Mouse (Mus musculus) thymus, postnatal 25 days (tissue): ENCODE measurements around the gene Cyp2a4.
"Not testable (repeated sequence)": the region's sequence is repeated elsewhere in the genome, so short reads cannot be mapped to it uniquely, and the experiment has no call there.

ENCODE experiments used
- DNase-seq: peaks from one replicate; pipeline ENCODE4 v3.0.0; 2022

The Cyp2a4 gene

GRCm38 (mm10) chr7:26306926-26307325 is at the start of gene Cyp2a4:
Gene Cyp2a4, plus strand, starts transcription at chr7:26307169.
- not testable (repeated sequence) for DNase-seq

- DNase-seq = not testable (repeated sequence)
These were observed 46.9 kb upstream of the Cyp2a4 start, which contains the start of gene Vmn1r184 for GRCm38 (mm10) chr7:26260034-26260433. Gene Vmn1r184, plus strand, starts transcription at chr7:26260334.

GRCm38 (mm10) chr7:26303429-26304166 is 3.4 kb upstream of the Cyp2a4 start:
- not testable (repeated sequence) for DNase-seq

GRCm38 (mm10) chr7:26311786-26312185 is 4.8 kb downstream of the Cyp2a4 start:
- DNase-seq = not testable (repeated sequence)

GRCm38 (mm10) chr7:26315194-26315593 is 8.2 kb downstream of the Cyp2a4 start:
- not testable (repeated sequence) for DNase-seq

GRCm38 (mm10) chr7:26315809-26316208 is 8.8 kb downstream of the Cyp2a4 start:
- not testable (repeated sequence) for DNase-seq

- DNase-seq = not testable (repeated sequence)
These were observed 13.4 kb downstream of the Cyp2a4 start for GRCm38 (mm10) chr7:26320361-26320760.

GRCm38 (mm10) chr7:26350177-26350576 is 43.2 kb downstream of the Cyp2a4 start:
- DNase-seq = not testable (repeated sequence)

- DNase-seq = not testable (repeated sequence)
These were observed 45.3 kb downstream of the Cyp2a4 start for GRCm38 (mm10) chr7:26352258-26352657.

GRCm38 (mm10) chr7:26356719-26357118 is 49.8 kb downstream of the Cyp2a4 start:
- not testable (repeated sequence) for DNase-seq
